In genomic region chrX:38334329-38335279, GRCm38 (mm10) we compare ENCODE assay signal across 8 mouse cellular contexts. TPM values are rescaled to one million over a fixed set of nuclear protein-coding genes. Genes with fewer than 3 reads are reported as not detected.
A peak's percentile ranks its signal among the peaks of the same experiment; 100 is the strongest.
DNase-seq lines count a peak whose midpoint lies in the region; ATAC-seq and TF ChIP-seq lines count a peak whose summit lies in the region.

No protein-coding gene starts in this region.

- H3K9ac ChIP-seq in kidney, embryonic 15.5 days = no peak overlapping the region

- TF ChIP-seq POLR2A in bone marrow, adult 2 months (IDR thresholded peaks at IDR 0.05; ENCODE audit: borderline replicate concordance, control insufficient read depth, low read depth, low read length) = no peak

- peak; percentile 46 for TF ChIP-seq CTCF in bone marrow, adult 2 months (IDR thresholded peaks at IDR 0.05; ENCODE audit: control insufficient read depth, insufficient read depth, low read length)

- peak; percentile 28 for DNase-seq in kidney, adult 11 months
- DNase-seq in ES-CJ7 (ENCODE audit: low read depth, low spot score) = peak; percentile 33
- DNase-seq in kidney, adult 9 months = peak; percentile 73
- DNase-seq in limb, embryonic 10.5 days (ENCODE audit: low spot score) = no peak
- DNase-seq in layer of hippocampus, postnatal 36 days = no peak

- H3K27me3 ChIP-seq in kidney, embryonic 15.5 days = 0 out of 2 replicates have a peak, but pooled peaks cover 3% of the 10 kb centered on the region
- no peaks in the 10 kb centered on the region for H3K27me3 ChIP-seq in limb, embryonic 10.5 days (ENCODE audit: low read depth, poor library complexity, severe bottlenecking)

- ATAC-seq in kidney, embryonic 15.5 days (replicated peaks; ENCODE audit: low FRiP score) = no peak
- peak; percentile 96 for ATAC-seq in megakaryocyte-erythroid progenitor cell, adult 5-6 weeks (replicated peaks; ENCODE audit: low FRiP score, low TSS enrichment, poor library complexity, severe bottlenecking)

- no peak overlapping the region for H3K27ac ChIP-seq in kidney, embryonic 15.5 days
- no peak overlapping the region for H3K27ac ChIP-seq in bone marrow, adult 2 months (ENCODE audit: control insufficient read depth, insufficient read depth, low read depth, low read length, poor library complexity)
- H3K27ac ChIP-seq in limb, embryonic 10.5 days = no peak overlapping the region

- no peak overlapping the region for H3K4me3 ChIP-seq in kidney, embryonic 15.5 days (replicated peaks)
- H3K4me3 ChIP-seq in bone marrow, adult 2 months (replicated peaks; ENCODE audit: control insufficient read depth, low read depth, low read length) = no peak overlapping the region
- H3K4me3 ChIP-seq in limb, embryonic 10.5 days = no peak overlapping the region

- no peaks in the 10 kb centered on the region for H3K4me1 ChIP-seq in kidney, embryonic 15.5 days
- H3K4me1 ChIP-seq in bone marrow, adult 2 months (ENCODE audit: control insufficient read depth, insufficient read depth, low read length) = no peaks in the 10 kb centered on the region
- no peaks in the 10 kb centered on the region for H3K4me1 ChIP-seq in limb, embryonic 10.5 days

- no peaks in the 10 kb centered on the region for H3K9me3 ChIP-seq in kidney, embryonic 15.5 days (replicated peaks)
- H3K9me3 ChIP-seq in limb, embryonic 10.5 days (replicated peaks) = no peaks in the 10 kb centered on the region

- 60% methylated on average over 8 of the region's 8 CpGs for WGBS in kidney, embryonic 15.5 days
- WGBS in bone marrow, adult 2 months = 43% methylated on average over 8 of the region's 8 CpGs
- WGBS in limb, embryonic 10.5 days = 60% methylated on average over 8 of the region's 8 CpGs

- no peaks in the 10 kb centered on the region for H3K36me3 ChIP-seq in kidney, embryonic 15.5 days
- no peaks in the 10 kb centered on the region for H3K36me3 ChIP-seq in limb, embryonic 10.5 days

- H3K4me2 ChIP-seq in kidney, embryonic 15.5 days = no peak overlapping the region

RNA-seq across cellular contexts. Expression of gene Atp1b4, which starts 18.6 kb away (rescaled TPM):
- polyA plus RNA-seq in kidney, embryonic 15.5 days (2015; fragmentation: Nextera tagmentation; extraction: Ambion mirVana) = 0.95 and 3.2 TPM in 2 replicates
- polyA plus RNA-seq in bone marrow, adult 2 months (2011; ENCODE audit: insufficient read depth, insufficient read length, low replicate concordance, missing spikeins) = 0.23 and 0.35 TPM in 2 replicates
- total RNA-seq in megakaryocyte-erythroid progenitor cell, adult 5-6 weeks (2014; fragmentation: Nextera tagmentation) = not detected in 2 replicates
- not detected in 2 replicates for total RNA-seq in megakaryocyte-erythroid progenitor cell, adult 5-6 weeks (2017)
- not detected in 2 replicates for polyA plus RNA-seq in limb, embryonic 10.5 days (2016; fragmentation: Nextera tagmentation; extraction: Ambion mirVana)
- total RNA-seq in layer of hippocampus, postnatal 36 days (2021) = not detected

Comparison
In these comparisons a context has a peak if more than half of its experiments do, and no peak if none do; other contexts are left out.
1. DNase-seq: peak in kidney, adult 11 months (single experiment), ES-CJ7 (single experiment) and kidney, adult 9 months (single experiment); none in limb, embryonic 10.5 days (single experiment) and layer of hippocampus, postnatal 36 days (0 of 2).